Mouse (Mus musculus) right cerebral cortex, postnatal 14 days (tissue): Measurements from ENCODE around the gene Fshb.
A peak's percentile ranks its signal among the peaks of the same experiment; 100 is the strongest.

Experiments
- DNase-seq: peaks from one replicate; pipeline ENCODE4 v3.0.0; 2022

Gene Fshb

DNA sequence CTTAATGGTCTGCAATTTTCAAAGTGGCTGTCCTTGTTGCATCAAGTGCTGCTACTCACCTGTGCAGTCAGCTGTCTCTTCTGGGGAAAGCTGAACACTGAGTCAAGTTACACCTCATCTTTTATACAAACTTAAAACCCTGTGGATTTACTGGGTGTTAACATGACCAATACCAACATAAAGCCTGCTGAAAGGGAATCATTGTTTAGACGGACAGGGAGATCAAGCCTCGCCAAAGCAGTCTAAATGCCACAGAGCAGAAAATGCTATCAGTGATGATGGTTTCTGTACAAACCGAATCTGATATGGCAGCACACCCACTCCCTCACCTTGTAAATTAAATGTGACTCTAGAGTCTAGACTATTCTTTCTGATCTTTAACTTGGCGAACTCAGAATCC, at the start of gene Fshb:
TSS of gene Fshb (minus strand) at position 101 of the 400 bp plus-strand sequence.
- no peak for DNase-seq

DNA sequence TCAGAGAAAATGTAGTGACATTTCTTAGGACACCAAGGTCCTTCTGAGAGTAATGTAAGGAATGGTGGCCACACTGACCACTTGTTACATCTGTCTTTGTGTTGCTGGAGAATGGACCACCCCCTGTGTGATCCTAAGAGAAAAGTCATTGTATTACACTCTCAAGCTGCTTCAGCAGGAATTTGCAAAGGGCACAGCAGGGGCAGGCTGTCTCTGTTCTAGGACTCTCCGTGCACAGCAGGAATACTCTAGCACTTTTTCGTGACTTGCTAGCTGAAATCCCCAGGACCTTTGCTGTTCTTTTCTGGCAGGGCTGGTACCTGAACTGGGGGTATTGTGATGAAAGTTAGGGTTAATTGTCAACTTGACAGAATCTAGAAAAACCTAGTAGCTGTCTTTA, 24.8 kb upstream of the Fshb start:
- no peak for DNase-seq

DNA sequence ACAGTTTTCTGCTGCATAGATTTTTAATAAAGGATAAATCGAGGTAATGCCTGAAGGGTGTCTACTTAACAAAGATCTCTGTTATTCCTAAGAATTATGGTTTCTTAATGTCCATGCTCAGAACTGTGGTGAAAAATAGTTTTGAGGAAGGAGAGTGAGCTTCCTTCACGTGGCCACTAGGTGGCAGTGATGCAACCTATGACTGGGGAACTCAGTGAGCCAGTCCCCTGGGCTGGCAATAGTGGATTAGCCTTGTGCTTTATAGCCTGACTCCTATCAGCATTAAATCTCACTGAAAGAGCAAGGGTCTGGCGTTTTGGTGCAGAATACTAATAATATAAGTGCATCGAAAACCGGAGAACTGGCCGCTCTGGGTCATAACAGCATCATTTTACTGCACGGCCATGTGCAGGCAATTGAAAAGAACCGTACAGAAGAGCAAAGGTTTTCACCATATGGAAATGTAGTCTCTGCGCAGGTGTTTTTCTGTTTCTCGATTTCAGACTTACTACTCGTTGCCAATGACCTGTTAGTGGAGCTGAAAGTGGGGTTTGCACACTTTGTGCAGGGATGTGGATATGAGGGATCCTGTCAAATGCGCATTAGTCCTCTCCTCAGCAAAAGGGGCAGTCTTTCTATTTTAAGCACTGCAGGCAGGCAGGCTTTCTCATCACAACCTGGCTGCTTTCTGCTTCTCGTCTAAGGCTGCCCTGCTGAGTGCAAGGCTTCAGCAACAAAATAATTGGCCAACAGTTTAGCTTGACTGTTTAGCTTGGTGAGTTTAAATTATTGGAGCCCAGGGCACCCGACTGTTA, 23.8 kb upstream of the Fshb start:
- DNase-seq = peak; percentile 48

DNA sequence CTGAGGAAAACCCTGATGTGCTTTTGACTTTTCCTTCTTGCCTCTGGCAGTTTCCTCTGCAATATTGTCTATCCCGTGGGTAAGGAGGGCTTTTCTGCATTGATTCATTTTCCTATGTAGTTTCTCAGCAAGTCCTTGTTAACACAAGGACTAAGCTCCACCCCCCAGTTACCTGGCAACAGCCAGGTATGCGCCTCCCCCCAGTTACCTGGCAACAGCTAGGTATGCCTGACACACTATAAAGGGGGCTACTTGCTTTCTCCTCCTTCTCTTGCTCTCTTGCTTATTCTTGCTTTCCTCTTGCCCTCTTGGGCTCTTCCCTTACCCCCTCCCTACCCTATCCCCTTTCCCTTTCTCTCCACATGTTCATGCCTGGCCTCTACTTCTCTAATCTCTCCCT, 3.8 kb upstream of the Fshb start:
- DNase-seq = no peak

DNA sequence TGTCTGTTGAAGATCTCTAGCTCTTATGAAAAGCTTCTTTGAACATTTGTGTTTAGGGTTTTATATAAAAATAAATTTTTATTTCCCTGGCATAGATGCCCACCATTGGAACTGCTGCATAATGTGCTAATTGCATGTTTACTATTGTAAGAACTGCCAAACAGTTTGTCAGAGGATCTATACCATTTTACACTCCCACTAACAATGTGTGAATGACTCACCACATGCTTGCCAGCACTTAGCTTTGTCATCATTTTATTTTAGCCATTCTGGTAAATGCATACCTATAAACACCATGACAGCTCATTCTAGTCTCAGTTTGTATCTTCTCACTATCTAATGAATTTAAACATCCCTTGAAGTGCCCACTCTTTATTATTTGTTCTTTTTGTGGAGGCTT, 13.5 kb downstream of the Fshb start:
- DNase-seq = no peak

DNA sequence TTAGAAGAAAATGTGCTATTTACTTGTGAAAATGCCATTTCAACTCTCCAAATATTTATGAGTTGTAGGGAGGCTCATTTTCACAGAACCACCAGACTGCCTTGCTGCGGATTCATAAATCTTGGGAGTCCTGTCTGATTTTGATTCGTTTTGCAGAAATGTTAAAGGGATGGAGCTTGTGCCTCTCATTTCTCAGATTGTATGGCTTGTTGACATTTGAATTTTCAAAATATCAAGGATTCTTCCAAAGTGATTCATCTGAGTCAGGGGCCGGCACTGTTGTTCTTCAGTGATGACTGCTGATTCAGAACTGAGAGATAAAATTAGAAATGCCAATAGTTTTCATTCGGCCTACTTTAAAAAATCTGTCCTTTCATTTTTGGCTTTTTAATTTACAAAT, 18.6 kb downstream of the Fshb start:
- no peak for DNase-seq

DNA sequence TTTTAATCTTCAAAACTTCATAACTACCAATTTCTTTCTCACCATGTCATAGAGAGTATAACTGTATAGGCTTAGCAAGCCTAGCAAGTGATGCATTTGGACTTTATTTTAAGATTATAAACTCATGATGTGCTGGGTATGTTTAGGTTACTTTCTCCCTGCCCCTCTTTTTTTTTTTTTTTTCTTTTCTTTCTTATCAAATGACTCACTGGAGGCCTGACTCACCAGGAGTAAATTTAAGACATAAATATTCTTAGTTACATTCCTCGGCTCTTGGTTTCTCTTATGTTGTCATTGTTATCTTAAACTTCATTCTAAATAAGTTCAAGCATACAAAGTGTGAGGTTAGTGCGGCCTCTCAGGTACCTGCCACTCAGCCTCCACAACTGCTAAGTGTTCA, 23.5 kb downstream of the Fshb start:
- no peak for DNase-seq

DNA sequence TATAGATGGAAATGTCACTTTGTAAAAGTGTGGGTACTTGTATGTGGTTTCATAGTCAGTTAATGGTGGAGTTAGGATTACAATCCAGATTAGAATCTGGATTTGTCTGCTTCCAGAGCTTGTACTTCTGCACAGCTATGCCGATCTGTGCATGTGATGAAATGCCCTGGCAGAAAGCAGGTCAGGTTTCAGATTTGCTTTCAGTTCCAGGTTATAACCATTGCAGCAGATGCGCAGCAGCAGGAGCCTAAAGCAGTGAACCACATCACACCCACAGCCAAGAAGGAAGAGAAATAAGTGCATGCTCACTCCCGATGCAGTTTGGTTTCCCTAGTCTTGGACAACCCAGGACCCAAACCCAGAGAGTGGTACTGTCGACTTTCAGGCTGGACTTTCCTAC, 34.8 kb downstream of the Fshb start:
- DNase-seq = no peak

DNA sequence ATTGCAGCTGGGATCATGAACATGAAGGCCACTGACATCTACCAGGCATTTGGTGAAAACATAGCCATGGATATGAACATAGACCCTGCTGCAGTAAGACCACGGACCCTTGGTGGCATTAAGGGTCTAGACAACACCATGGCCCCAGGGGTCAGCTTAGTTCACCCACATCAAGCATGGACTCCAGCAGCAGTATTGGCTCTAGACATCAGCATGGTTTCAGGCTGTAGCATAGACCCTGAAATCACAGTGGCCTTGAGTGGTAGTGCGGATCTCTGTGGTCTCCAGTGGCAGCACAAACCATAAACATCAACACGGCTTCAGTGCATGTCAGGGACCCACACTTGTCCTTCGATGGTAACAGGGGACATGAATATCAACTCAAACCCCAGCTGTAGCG, 36.7 kb downstream of the Fshb start:
- no peak for DNase-seq

DNA sequence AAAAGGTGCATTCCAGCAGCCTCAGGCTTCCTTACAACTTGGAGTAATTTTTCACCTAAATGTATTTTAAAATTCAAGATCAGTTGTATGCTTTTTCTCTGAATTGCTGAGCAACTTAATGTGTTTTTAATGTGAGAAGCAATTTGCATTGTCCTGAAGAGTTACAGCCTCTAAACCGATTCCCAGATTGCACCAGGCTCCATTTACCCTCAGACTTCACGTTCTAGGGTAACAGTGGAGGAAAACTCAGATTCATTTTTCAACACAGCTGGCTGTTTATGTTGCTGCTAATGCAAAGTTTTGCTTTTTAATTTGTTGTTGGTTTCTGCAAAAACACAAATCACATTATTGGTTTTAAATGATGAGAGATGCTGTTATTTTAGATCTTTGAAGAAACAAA, 40.1 kb downstream of the Fshb start:
- DNase-seq = no peak

DNA sequence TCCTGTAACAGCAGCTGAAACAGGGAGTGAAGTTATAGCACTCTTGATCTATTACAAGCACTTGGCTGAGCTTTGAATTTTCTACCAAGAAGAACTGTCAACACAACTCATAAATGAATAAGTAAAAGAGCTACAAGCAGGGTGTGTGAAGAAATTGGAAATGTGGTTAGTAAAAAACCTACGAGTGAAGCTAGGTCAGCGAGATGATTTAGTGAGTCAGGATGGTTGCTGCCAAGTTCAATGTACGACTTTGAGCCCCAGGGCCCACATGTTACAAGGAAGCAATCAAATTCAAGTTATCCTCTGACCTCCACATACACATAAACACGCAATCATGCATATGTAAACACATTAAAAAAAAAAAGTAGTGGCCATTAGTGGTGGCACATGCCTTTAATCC, 46.3 kb downstream of the Fshb start:
- no peak for DNase-seq

DNA sequence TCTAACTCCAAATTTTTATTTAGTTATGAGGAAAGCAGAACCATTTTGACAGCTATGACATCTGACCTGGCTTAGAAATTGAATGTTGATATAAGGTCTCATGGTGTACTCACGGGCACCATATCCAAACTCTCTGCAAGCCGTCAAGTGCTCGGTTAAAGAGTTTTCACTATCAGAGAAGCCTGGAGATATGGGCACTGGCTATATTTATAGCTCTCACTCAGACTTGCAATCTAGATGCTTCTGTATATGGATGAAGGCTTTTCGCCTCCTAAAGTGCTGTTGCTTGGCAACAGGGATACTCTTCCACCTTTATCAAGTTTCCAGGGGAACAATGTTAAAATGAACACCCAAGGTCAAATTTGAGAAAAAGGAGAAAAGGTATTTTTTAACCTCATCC, 47.1 kb downstream of the Fshb start:
- no peak for DNase-seq

DNA sequence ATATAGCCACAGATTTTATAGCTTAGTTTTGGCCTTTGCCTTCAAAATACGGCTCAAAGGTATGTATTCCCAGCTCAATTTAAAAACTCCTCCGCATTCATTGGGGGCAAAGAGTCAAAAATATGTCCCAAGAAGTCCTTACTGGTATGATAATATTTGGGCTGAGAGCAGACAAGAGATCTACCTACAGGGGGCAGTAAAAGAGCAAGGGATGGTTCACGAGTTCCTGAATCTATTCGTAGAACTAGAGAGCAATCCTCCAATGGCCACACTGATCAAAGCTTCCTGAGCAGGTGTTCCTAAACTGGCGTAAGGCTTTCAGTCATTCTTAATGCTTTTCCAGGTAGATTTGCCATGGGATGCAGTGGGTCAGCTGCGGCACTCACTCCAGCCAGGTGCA, 49.3 kb downstream of the Fshb start:
- no peak for DNase-seq

DNA sequence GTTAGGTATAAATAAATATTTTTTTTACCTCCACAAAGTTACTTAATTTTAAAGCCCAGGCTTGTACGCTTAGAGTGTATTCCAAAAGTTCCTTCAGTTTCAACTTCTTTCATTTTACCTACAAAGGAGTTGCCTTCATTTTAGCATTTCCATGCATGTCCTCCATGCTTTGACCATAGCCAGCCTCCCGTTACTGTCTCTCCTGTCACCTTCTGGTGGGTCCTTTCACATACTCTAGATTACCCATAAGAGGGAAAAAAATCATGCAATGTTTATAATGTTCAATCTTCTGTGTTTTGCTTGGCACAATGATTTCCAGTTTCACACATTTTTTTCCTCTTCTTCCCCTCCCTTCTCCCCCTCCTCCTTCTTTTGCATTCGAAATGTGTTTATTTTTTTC, 53.1 kb downstream of the Fshb start:
- DNase-seq = no peak
